Mouse (Mus musculus) bone marrow macrophage, adult 2 months (primary cell): ENCODE data around the gene RPS10-NUDT3. TPM values are rescaled to one million over a fixed set of nuclear protein-coding genes. Genes with fewer than 3 reads are reported as not detected.

ENCODE experiments used
- H3K27ac ChIP-seq: 2 replicates; pipeline ENCODE4 v1.5.1; 2012; ENCODE audit warnings: low read depth, low read length; ENCODE audit not compliant: insufficient read depth
- H3K4me1 ChIP-seq: 2 replicates; pipeline ENCODE4 v1.6.1; 2012; ENCODE audit warnings: low read length; ENCODE audit not compliant: control insufficient read depth, insufficient read depth
- H3K4me3 ChIP-seq: 2 replicates; pipeline ENCODE4 v1.5.1; 2012; ENCODE audit warnings: mild to moderate bottlenecking, low read length, moderate library complexity; ENCODE audit not compliant: insufficient read depth
- CTCF ChIP-seq: IDR thresholded peaks from 2 replicates; pipeline ENCODE4 v1.5.1; 2012; ENCODE audit warnings: low read depth, mild to moderate bottlenecking, low read length, moderate library complexity
- POLR2A ChIP-seq: IDR thresholded peaks from 2 replicates; pipeline ENCODE4 v1.6.1; 2012; ENCODE audit warnings: mild to moderate bottlenecking, low read depth, low read length, borderline replicate concordance
- polyA plus RNA-seq: library from polyadenylated mRNA; stranded (reverse); fragments of >200 nt; gene quantifications from 2 replicates; pipeline ENCODE4 v1.2.4, GENCODE M21; 2012; ENCODE audit not compliant: missing spikeins, insufficient read depth, insufficient read length

RPS10-NUDT3 gene
- polyA plus RNA-seq, 1 experiment = not detected

DNA sequence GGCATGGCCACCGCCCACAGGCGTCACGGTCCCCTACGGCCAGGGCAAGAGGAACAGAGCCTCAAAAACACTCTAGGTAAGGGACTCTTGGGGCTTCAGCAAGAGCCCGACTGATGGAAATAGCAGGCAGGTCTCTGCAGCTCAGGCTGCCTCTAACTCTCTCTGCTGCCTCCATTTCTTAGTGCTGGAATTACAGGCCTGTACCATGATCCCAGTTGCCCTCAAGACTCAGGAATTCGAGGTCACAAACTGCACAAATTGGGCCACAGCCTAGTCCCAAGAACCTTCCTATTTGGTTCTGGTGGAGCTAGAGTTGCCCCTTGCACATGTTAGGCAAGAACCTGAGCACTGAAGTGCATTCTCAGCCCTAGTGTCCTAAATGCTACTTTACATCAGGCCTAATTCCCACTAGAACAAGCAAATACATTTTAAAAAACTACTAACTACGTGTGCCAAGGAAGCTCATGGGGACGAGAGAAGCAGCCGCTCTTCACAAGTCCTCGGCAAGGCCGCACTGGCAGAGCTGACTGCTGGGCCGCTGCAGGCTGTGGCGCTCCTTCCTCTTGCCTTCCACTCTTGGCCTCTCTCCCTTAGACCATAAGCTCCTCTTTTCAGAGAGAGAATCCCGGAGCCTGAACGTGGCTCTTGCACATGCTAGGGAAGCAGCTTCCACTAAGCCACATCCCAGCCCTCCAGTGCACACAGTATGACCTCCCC, 39.2 kb downstream of the RPS10-NUDT3 start:
- peaks cover 17% of the 10 kb centered on the region for H3K4me1 ChIP-seq
- H3K4me3 ChIP-seq = no peak overlapping the region
- H3K27ac ChIP-seq = no peak overlapping the region

DNA sequence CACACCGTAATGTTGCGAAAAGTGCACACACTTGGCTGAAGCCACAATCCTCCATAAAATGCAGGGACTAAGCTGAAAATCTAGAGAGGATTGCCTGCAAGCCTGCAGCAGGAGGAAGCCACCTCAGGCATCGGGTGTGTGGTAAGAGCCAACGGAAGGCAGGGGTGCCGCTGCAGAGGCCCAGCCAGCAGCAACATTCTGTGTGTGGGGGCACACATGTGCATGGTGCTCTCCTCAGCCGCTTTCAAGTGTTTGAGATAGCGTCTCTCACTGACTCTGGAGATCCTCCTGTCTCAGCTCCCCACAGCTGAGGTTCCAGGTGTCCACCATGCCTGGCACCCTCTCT, 42.5 kb downstream of the RPS10-NUDT3 start:
- no peak overlapping the region for H3K27ac ChIP-seq
- H3K4me1 ChIP-seq = peaks cover 15% of the 10 kb centered on the region
- TF ChIP-seq CTCF (no peak), POLR2A (no peak)
- no peak overlapping the region for H3K4me3 ChIP-seq

More for the DNA sequence above, 39.2 kb downstream of the RPS10-NUDT3 start:
- TF ChIP-seq CTCF (no peak), POLR2A (no peak)

DNA sequence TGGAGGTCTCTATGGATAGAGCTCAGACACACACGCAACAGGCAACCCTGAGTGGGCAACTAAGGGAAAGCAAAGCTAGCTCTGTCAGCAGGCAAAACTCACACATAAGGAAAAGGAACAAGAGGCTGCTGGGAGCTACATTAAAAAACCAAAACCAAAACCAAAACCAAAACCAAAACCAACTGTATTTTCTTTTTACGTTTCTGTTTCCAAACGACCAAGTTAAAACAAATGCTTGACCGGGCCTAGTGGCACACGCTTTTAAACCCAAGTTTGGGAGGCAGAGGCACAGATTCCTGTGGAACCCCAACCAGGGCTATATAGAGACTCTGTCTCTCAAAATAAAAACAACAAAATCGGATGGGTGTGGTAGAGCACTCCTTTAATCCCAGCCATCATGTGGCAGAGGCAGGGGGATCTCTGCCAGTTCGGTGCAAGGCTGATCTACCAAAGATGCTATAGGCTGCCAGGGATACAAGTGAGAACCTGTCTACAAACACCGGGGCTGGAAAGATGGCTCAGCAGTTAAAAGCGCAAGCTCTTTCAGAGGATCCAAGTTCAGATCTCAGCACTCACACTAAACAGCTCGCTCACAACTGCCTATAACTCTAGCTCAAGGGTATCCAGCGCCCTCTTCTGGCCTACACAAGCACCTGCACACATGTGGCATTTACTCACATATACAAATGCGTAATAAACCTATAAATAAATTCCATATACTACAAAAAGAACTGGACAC, 43.0 kb downstream of the RPS10-NUDT3 start:
- no peak for TF ChIP-seq POLR2A
- TF ChIP-seq CTCF = no peak
- peaks cover 15% of the 10 kb centered on the region for H3K4me1 ChIP-seq
- H3K4me3 ChIP-seq = no peak overlapping the region
- no peak overlapping the region for H3K27ac ChIP-seq

DNA sequence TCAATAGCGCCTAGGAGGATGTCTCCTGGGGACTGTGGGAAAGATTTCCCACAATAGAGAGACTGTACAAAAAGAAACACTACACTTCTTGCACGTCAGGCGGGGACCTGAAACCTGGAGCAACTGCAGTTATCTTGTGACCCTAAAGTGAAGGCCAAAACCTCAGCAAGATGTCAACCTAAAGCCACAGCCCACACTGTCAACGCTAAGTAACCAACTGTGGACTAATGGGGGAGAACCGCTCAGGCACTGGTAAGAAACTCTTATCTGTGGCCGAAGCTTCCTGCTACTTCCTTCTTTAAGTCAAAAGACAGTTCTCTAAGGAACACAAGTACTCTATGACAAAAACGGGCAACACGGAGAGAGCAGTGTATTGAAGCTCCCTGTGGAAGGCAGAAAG, 46.8 kb downstream of the RPS10-NUDT3 start:
- Histone ChIP-seq H3K4me1 (peaks cover 19% of the 10 kb centered on the region), H3K27ac (no peak overlapping the region), H3K4me3 (no peak overlapping the region)
- TF ChIP-seq POLR2A (no peak), CTCF (no peak)

DNA sequence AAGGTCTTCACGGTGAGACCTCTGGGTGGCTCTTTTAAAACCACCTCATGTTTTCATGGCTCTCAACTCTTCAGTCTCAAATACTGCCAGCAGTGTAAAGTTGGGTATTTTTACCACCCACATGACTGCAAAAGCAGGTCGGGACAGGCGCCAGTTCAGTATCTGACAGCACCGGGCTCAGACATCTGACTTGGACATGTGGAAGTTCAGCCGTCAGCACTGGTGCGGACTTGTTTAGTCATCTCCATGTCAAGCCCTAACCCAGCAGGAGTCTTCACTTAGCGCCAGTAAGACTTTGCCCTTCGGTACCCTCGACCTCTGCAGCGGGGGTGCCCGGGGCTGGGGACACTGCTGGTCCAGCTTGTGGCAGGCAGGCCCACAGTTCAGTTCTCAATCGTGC, 47.8 kb downstream of the RPS10-NUDT3 start:
- no peak overlapping the region for H3K27ac ChIP-seq
- no peak overlapping the region for H3K4me3 ChIP-seq
- TF ChIP-seq CTCF (no peak), POLR2A (no peak)
- H3K4me1 ChIP-seq = peaks cover 19% of the 10 kb centered on the region

DNA sequence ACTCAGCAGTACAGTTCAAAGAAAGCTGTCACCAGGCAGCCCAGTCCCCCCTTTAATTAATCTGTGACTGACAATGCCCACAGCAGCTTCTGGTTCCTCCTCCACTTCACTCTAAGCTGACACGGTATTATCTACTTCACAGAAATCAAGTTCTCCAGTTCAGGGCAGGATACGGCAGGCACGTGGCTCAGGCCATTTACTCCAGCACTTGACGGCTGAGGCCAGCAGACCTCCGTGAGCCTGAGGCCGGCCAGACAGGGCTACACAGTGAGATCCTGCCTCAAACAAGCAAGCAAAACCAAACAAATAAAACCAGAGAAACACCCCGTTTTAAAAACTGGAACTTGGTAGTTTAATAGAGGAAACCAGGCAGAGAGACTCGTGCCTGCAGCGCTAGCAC, 48.4 kb downstream of the RPS10-NUDT3 start:
- no peak overlapping the region for H3K4me3 ChIP-seq
- TF ChIP-seq CTCF (no peak), POLR2A (no peak)
- peaks cover 16% of the 10 kb centered on the region for H3K4me1 ChIP-seq
- H3K27ac ChIP-seq = no peak overlapping the region

DNA sequence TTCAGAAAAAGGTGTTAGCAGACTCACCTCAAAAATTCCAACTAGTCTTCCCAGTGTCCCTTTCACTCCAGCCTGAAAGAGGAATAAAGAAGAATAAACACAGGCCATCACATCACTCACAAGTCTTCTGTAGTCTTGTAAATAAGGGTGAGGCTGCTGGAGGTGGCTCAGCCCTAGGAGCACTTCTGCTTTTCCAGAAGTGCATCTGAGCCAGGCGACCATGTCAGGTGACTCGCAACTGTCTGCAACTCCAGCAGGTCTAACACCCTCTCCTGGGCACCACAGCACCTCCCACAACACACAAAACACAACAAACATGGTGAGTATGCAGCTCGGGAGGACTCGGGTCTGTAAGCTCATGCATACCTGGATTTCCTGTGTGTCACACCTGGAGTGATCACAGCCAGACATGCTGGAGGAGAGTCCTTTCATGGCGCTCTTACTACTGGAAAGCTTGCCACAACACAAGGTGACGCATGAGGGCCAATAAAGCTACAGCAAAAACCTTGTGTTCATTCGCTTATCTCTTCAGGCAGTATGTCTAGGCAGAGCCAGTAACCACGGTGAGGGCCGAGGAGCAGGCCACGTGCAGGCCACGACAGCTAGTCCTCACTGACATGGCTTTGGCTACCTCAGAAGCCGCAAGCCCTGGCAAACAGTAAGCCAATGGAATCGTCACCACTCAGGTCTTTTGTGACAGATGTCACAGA, 51.7 kb downstream of the RPS10-NUDT3 start:
- Histone ChIP-seq H3K4me1 (peaks cover 11% of the 10 kb centered on the region), H3K4me3 (no peak overlapping the region), H3K27ac (no peak overlapping the region)
- TF ChIP-seq CTCF (no peak), POLR2A (no peak)

DNA sequence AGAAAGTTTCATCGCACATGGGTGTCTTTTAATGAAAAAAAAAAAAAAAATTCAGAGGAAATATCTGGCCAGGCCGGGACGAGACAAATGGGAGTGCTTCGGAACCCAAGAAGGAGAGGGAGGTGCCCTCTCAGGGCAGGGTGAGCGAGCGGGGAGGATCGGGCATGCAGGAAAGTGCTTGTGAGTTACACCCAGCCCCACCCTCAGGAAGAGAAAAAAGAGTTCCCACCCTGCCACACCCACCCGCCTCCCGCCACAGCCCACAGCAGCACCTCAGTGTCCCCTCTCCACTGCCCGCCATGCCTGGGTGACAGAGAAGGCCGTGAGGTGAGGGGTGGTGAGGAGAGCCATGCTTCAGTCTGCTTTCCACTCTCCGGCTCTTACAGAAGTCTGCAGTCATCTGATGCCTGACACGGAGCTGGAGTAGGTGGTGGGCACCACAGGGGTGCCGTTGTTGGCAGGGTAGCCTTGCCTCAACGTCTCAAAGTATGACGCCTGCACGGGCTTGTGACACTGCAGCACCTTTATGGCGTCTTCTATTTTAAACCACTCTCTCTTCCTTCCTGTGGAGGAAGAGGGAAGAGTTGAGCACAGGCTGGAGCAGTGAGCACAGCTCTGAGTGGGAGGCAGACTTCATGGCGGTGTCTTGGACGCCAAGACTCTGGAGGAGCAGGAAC, 54.5 kb downstream of the RPS10-NUDT3 start:
- no peak for TF ChIP-seq POLR2A
- no peak for TF ChIP-seq CTCF
- no peak overlapping the region for H3K27ac ChIP-seq
- peaks cover 8% of the 10 kb centered on the region; the same call in 1 of the 2 replicates for H3K4me1 ChIP-seq
- no peak overlapping the region for H3K4me3 ChIP-seq

DNA sequence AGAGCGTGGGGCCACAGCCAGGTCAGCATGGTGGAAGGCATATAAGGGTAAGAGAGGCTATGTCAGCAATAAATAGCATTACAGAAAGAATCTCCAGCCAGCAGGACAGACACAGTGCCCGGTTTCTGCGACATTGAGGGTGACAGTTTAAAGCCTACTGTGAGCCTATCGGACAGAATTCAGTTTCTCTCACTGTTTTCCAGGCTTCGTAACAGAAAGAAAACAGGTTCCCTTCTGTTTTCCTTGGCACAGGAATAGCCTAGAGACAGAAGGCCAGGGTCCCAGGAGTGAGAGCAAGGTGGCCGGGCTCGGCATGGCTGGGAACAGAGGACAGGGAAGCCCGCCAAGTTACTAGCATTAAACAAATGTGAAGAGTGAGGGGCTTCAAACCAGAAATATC, 55.2 kb downstream of the RPS10-NUDT3 start:
- Histone ChIP-seq H3K4me3 (no peak overlapping the region), H3K4me1 (peaks cover 8% of the 10 kb centered on the region; the same call in 1 of the 2 replicates), H3K27ac (no peak overlapping the region)
- TF ChIP-seq CTCF (no peak), POLR2A (no peak)
